Mouse (Mus musculus) heart, adult 2 months (tissue): ENCODE results near the gene Anks6. TPM values are rescaled to one million over a fixed set of nuclear protein-coding genes. Genes with fewer than 3 reads are reported as not detected.

ENCODE experiments used
- DNase-seq, 2 experiments: peaks; one replicate each; pipeline ENCODE4 v3.0.0; 2021
- H3K27ac ChIP-seq: fragments of 200-600 bp; 2 replicates; pipeline ENCODE4 v1.8.1; 2022
- H3K27me3 ChIP-seq: fragments of 200-500 bp; 2 replicates; pipeline ENCODE4 v1.6.1; 2012; ENCODE audit warnings: mild to moderate bottlenecking, low read length, inconsistent platforms, mixed read lengths; ENCODE audit not compliant: control insufficient read depth, insufficient read depth
- H3K36me3 ChIP-seq: fragments of 200-500 bp; 2 replicates; pipeline ENCODE4 v1.6.1; 2012; ENCODE audit warnings: low read length, inconsistent platforms; ENCODE audit not compliant: control insufficient read depth, insufficient read depth
- H3K4me1 ChIP-seq: fragments of 200-500 bp; 2 replicates; pipeline ENCODE4 v1.6.1; 2011; ENCODE audit warnings: low read length; ENCODE audit not compliant: control insufficient read depth, insufficient read depth
- H3K4me3 ChIP-seq: fragments of 200-600 bp; 2 replicates; pipeline ENCODE4 v1.8.1; 2022
- H3K79me2 ChIP-seq: fragments of 200-500 bp; replicated peaks from 2 replicates; pipeline ENCODE4 v1.6.1; 2012; ENCODE audit warnings: mild to moderate bottlenecking, inconsistent platforms, low read length, moderate library complexity, mixed read lengths; ENCODE audit not compliant: control insufficient read depth, insufficient read depth
- H3K9ac ChIP-seq: fragments of 200-500 bp; 2 replicates; pipeline ENCODE4 v1.6.1; 2012; ENCODE audit warnings: low read depth, mild to moderate bottlenecking, control low read depth, inconsistent platforms, low read length, mixed read lengths
- CTCF ChIP-seq: fragments of 200-600 bp; IDR thresholded peaks from 2 replicates; pipeline ENCODE4 v1.8.1; 2022; ENCODE audit warnings: antibody characterized with exemption, mild to moderate bottlenecking, moderate library complexity
- EP300 ChIP-seq: fragments of 200-500 bp; IDR thresholded peaks from 2 replicates; pipeline ENCODE4 v1.6.1; 2011; ENCODE audit warnings: low read depth, low read length, control low read depth; ENCODE audit not compliant: insufficient read depth
- POLR2A ChIP-seq: fragments of 200-500 bp; IDR thresholded peaks from 2 replicates; pipeline ENCODE4 v1.6.1; 2011; ENCODE audit warnings: mild to moderate bottlenecking, low read depth, low read length, control low read depth; ENCODE audit not compliant: insufficient read depth
- WGBS: fragments of 180-500 bp; shearing (Covaris S2); methylation state at CpG from one replicate; pipeline ENCODE4 v1.1.7; 2018; 5-methylcytosine and 5-hydroxymethylcytosine counted together
- intact Hi-C: fragments of 180-260 bp; cut with DNase I; formaldehyde crosslinking; loops from one replicate; pipeline ENCODE4 v1.15.1; 2025
- polyA plus RNA-seq: library from polyadenylated mRNA; depleted of rRNA; stranded (reverse); fragments of >200 nt; gene quantifications from 2 replicates; pipeline ENCODE4 v1.2.3, GENCODE M21; 2012
- total RNA-seq, 2 experiments: library from RNA; stranded (reverse); gene quantifications; 2 replicates each; pipeline ENCODE4 v1.2.3; 2021

Anks6 gene
- total and polyA plus RNA-seq, 3 experiments, result 2.8 to 3.4 (median 3.3) TPM

DNA sequence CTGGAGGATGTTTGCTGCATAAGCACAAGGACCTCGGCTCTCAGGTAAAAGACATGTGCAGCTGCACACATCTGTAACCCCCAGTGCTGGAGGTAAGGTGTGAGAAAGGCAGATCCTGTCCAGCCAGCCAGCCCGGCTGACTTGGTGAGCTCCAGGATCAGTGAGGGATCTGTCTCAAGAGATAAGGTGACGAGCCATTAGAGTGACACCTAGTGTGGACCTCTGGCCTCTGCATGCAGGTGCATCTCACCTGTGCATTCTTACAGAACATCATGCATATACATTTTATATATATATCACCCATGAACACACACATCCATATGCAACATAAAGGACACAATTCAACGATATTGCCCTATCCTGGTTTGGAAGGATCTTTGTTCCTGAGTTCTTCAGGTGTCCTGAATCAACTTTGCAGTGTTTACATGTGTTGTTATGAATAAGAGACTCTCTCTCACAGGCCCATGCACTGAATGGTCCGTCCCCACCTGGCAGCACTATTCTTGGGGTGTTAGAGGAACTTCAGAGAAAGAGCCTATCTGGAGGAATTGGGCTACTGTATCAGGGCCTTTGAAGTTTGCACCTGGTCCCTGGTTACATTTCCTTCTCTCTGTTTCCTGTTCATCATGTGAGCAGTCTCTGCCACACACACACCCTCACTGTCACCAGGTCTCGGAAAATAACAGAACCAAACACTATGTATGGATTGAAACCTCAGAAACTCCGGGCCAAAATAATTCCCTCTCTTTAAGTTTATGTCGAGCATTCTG lies 56.4 kb downstream of the Anks6 start:
- TF ChIP-seq CTCF (no peak), POLR2A (no peak), EP300 (no peak)
- H3K36me3 ChIP-seq, result no peaks in the 10 kb centered on the region
- 50% methylated on average over 8 of the region's 8 CpGs for WGBS
- DNase-seq, result no peak
- H3K79me2 ChIP-seq, result no peaks in the 10 kb centered on the region
- H3K4me1 ChIP-seq, result no peaks in the 10 kb centered on the region
- H3K9ac ChIP-seq, result no peak overlapping the region
- H3K27ac ChIP-seq, result no peak overlapping the region
- no peak overlapping the region for H3K4me3 ChIP-seq
- no peaks in the 10 kb centered on the region for H3K27me3 ChIP-seq
- intact Hi-C loops, result no loop called here

DNA sequence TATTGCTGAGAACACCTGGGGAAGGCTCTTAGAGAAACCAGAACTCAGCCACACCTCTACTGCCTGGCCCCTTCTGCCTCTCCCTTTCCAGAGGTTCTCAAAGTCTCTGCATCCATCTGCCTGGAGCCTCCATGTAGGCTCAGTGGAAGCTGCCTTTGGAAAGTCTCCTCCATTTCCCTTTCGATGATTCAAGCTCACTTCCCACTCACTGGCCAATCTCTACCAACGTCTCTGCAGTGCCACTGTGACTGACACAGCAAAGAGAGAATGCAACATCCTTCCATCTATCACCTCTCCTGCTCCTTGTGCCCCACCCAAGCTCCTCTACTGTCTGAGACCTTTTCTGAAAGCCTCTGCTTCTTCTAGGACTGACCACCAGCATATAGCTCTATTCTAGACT lies 59.3 kb downstream of the Anks6 start:
- 69% methylated on average over 2 of the region's 2 CpGs for WGBS
- Histone ChIP-seq H3K27ac (no peak overlapping the region), H3K9ac (no peak overlapping the region), H3K4me1 (no peaks in the 10 kb centered on the region), H3K79me2 (no peaks in the 10 kb centered on the region), H3K27me3 (no peaks in the 10 kb centered on the region; the same call in 1 of the 2 replicates), H3K4me3 (no peak overlapping the region), H3K36me3 (no peaks in the 10 kb centered on the region)
- intact Hi-C loops, result no loop called here
- DNase-seq, result no peak
- TF ChIP-seq CTCF (no peak), POLR2A (no peak), EP300 (no peak)

DNA sequence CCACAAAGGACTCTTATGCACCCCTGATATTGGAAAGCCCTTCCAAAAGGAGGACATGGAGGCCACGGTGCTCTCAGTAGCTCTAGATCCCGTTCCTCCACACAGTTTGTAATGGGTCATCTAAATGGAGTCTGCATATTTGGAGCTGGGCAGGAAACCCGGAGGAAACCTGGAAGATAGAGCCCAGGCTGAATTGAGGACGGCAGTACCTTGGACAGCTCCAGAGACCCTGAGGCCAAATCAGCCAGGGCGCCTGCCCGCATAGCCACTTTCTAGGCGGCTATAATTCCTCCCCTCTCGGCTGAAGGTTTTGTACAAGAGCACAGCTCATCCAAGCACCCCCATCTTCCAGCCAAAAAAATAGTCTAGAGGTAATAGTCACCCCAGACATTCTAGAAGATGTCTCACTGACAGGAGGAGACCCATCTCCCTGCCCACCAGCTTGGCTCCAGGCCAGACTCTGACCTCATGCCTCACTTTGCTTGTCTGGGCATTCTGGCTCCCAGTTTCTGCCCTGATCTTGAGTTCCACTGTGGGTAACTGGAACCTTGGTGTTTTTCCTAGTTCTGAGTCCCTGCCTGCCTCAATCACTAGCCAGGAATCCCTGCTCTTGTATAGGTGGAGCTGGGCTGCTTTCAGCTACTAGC lies 64.3 kb downstream of the Anks6 start:
- Histone ChIP-seq H3K9ac (no peak overlapping the region), H3K4me1 (no peaks in the 10 kb centered on the region), H3K36me3 (no peaks in the 10 kb centered on the region), H3K79me2 (no peaks in the 10 kb centered on the region), H3K4me3 (no peak overlapping the region), H3K27me3 (peaks cover 11% of the 10 kb centered on the region), H3K27ac (no peak overlapping the region)
- 2% methylated on average over 8 of the region's 8 CpGs for WGBS
- no peak for TF ChIP-seq POLR2A
- no peak for TF ChIP-seq EP300
- TF ChIP-seq CTCF, result no peak
- peak; percentile 24 to 46 for DNase-seq
- intact Hi-C loops, result no loop called here

- H3K4me1 ChIP-seq, result no peaks in the 10 kb centered on the region
- peaks cover 11% of the 10 kb centered on the region for H3K27me3 ChIP-seq
- no peak for TF ChIP-seq POLR2A
- no peak for TF ChIP-seq EP300
- TF ChIP-seq CTCF, result no peak
- H3K27ac ChIP-seq, result no peak overlapping the region
- H3K4me3 ChIP-seq, result no peak overlapping the region; the same call in 1 of the 2 replicates
- 1% methylated on average over 31 of the region's 31 CpGs for WGBS
- H3K79me2 ChIP-seq, result no peaks in the 10 kb centered on the region
- no peak for DNase-seq
- H3K9ac ChIP-seq, result no peak overlapping the region
- intact Hi-C loops, result no loop called here
- no peaks in the 10 kb centered on the region for H3K36me3 ChIP-seq
These were observed 65.3 kb downstream of the Anks6 start for GRCm38 (mm10) chr4:46991959-46992316.

- no peaks in the 10 kb centered on the region for H3K36me3 ChIP-seq
- H3K27ac ChIP-seq, result no peak within 1 kb of the TSS
- H3K4me3 ChIP-seq, result peak within 1 kb of the TSS; percentile 28; the same call in 1 of the 2 replicates
- no peaks in the 10 kb centered on the region for H3K4me1 ChIP-seq
- no peak for DNase-seq
- 6% methylated on average over 124 of the region's 134 CpGs for WGBS
- intact Hi-C loops, result no loop called here
- no peak within 1 kb of the TSS for H3K9ac ChIP-seq
- no peaks in the 10 kb centered on the region for H3K79me2 ChIP-seq
- TF ChIP-seq POLR2A (no peak), EP300 (no peak), CTCF (no peak)
- peaks cover 11% of the 10 kb centered on the region for H3K27me3 ChIP-seq
These were observed 65.9 kb downstream of the Anks6 start, which contains the start of gene Gabbr2 for GRCm38 (mm10) chr4:46991016-46991958. Gene Gabbr2, minus strand, starts transcription at chr4:46991873.
